Mouse (Mus musculus) kidney, embryonic 14.5 days (tissue): ENCODE data around the gene 1700001J03Rik. TPM values are rescaled to one million over a fixed set of nuclear protein-coding genes. Genes with fewer than 3 reads are reported as not detected.
"Not testable (repeated sequence)": the region's sequence is repeated elsewhere in the genome, so short reads cannot be mapped to it uniquely, and the experiment has no call there.

Experiments
- ATAC-seq: fragments of 200-750 bp; cut with Nextera tagmentation; 2 replicates; pipeline ENCODE4 v1.8.0; 2017; ENCODE audit warnings: moderate number of reproducible peaks, mild to moderate bottlenecking, moderate TSS enrichment, moderate library complexity; ENCODE audit not compliant: low FRiP score, low TSS enrichment
- H3K27ac ChIP-seq: fragments of 300-500 bp; sonication (generic); 2 replicates; pipeline ENCODE4 v1.5.1; 2014; ENCODE audit warnings: low read depth, mild to moderate bottlenecking, low read length, moderate library complexity, mixed read lengths
- H3K27me3 ChIP-seq: fragments of 300-500 bp; sonication (generic); 2 replicates; pipeline ENCODE4 v1.6.1; 2014; ENCODE audit warnings: mild to moderate bottlenecking, low read length; ENCODE audit not compliant: control insufficient read depth, insufficient read depth
- H3K36me3 ChIP-seq: fragments of 300-500 bp; sonication (generic); 2 replicates; pipeline ENCODE4 v1.6.1; 2014; ENCODE audit warnings: low read length, mixed read lengths; ENCODE audit not compliant: control insufficient read depth, insufficient read depth
- H3K4me1 ChIP-seq: fragments of 300-500 bp; sonication (generic); 2 replicates; pipeline ENCODE4 v1.6.1; 2014; ENCODE audit warnings: low read length, mixed read lengths; ENCODE audit not compliant: control insufficient read depth, insufficient read depth
- H3K4me2 ChIP-seq: fragments of 300-500 bp; sonication (generic); replicated peaks from 2 replicates; pipeline ENCODE4 v1.6.1; 2014; ENCODE audit warnings: low read depth, mild to moderate bottlenecking, low read length
- H3K4me3 ChIP-seq: fragments of 300-500 bp; sonication (generic); 2 replicates; pipeline ENCODE4 v1.5.1; 2014; ENCODE audit warnings: mild to moderate bottlenecking, low read length
- H3K9ac ChIP-seq: fragments of 300-500 bp; sonication (generic); 2 replicates; pipeline ENCODE4 v1.6.1; 2014; ENCODE audit warnings: low read depth, mild to moderate bottlenecking, low read length, moderate library complexity
- H3K9me3 ChIP-seq: fragments of 300-500 bp; sonication (generic); 2 replicates; pipeline ENCODE4 v1.6.1; 2016; ENCODE audit warnings: low read length; ENCODE audit not compliant: control insufficient read depth
- WGBS: fragments of 180-500 bp; shearing (Covaris S2); extraction: QIAGEN DNeasy Blood & Tissue Kit; methylation state at CpG from one replicate; pipeline ENCODE4 v1.1.7; 2014; 5-methylcytosine and 5-hydroxymethylcytosine counted together
- polyA plus RNA-seq: library from polyadenylated mRNA; unstranded; fragments of >200 nt; fragmentation: Nextera tagmentation; extraction: Ambion mirVana; gene quantifications from 2 replicates; pipeline ENCODE4 v1.2.1, GENCODE M21; 2014

The 1700001J03Rik gene
- polyA plus RNA-seq, 1 experiment from 2014 or later: not detected

GRCm38 (mm10) chr5:146193360-146193759 is 8.3 kb upstream of the 1700001J03Rik start:
- no peak overlapping the region for H3K27ac ChIP-seq
- no peaks in the 10 kb centered on the region for H3K9me3 ChIP-seq
- H3K9ac ChIP-seq: no peak overlapping the region
- no peaks in the 10 kb centered on the region for H3K27me3 ChIP-seq
- WGBS: 79% methylated on average over 8 of the region's 8 CpGs
- no peaks in the 10 kb centered on the region for H3K4me1 ChIP-seq
- H3K36me3 ChIP-seq: no peaks in the 10 kb centered on the region
- no peak overlapping the region for H3K4me3 ChIP-seq
- no peak overlapping the region for H3K4me2 ChIP-seq
- ATAC-seq: no peak

GRCm38 (mm10) chr5:146190501-146191269 is 5.6 kb upstream of the 1700001J03Rik start:
- Histone ChIP-seq H3K9ac (no peak overlapping the region), H3K36me3 (no peaks in the 10 kb centered on the region), H3K4me2 (no peak overlapping the region), H3K4me3 (no peak overlapping the region), H3K9me3 (no peaks in the 10 kb centered on the region), H3K27me3 (no peaks in the 10 kb centered on the region), H3K27ac (no peak overlapping the region), H3K4me1 (no peaks in the 10 kb centered on the region)
- ATAC-seq: no peak
- 60% methylated on average over 3 of the region's 3 CpGs for WGBS

GRCm38 (mm10) chr5:146190093-146190492 is 5.0 kb upstream of the 1700001J03Rik start:
- H3K27ac ChIP-seq: no peak overlapping the region
- no peak for ATAC-seq
- no peak overlapping the region for H3K4me2 ChIP-seq
- no peak overlapping the region for H3K9ac ChIP-seq
- 66% methylated on average over 4 of the region's 4 CpGs for WGBS
- no peaks in the 10 kb centered on the region for H3K36me3 ChIP-seq
- H3K4me1 ChIP-seq: no peaks in the 10 kb centered on the region
- no peak overlapping the region for H3K4me3 ChIP-seq
- H3K9me3 ChIP-seq: no peaks in the 10 kb centered on the region
- no peaks in the 10 kb centered on the region for H3K27me3 ChIP-seq

GRCm38 (mm10) chr5:146188712-146189111 is 3.6 kb upstream of the 1700001J03Rik start:
- 88% methylated on average over 7 of the region's 7 CpGs for whole genome bisulfite sequencing
- no peak for ATAC-seq
- no peaks in the 10 kb centered on the region for H3K9me3 ChIP-seq

GRCm38 (mm10) chr5:146188144-146188543 is 3.0 kb upstream of the 1700001J03Rik start:
- no peak overlapping the region for H3K27ac ChIP-seq
- H3K36me3 ChIP-seq: no peaks in the 10 kb centered on the region
- no peak overlapping the region for H3K9ac ChIP-seq
- H3K9me3 ChIP-seq: no peaks in the 10 kb centered on the region
- H3K4me3 ChIP-seq: no peak overlapping the region
- no peak overlapping the region for H3K4me2 ChIP-seq
- no peaks in the 10 kb centered on the region for H3K4me1 ChIP-seq
- WGBS: 86% methylated on average over 1 of the region's 1 CpGs
- ATAC-seq: no peak; the same call in 1 of the 2 replicates
- no peaks in the 10 kb centered on the region for H3K27me3 ChIP-seq

More at GRCm38 (mm10) chr5:146188712-146189111, 3.6 kb upstream of the 1700001J03Rik start:
- no peaks in the 10 kb centered on the region for H3K4me1 ChIP-seq
- no peaks in the 10 kb centered on the region for H3K36me3 ChIP-seq
- H3K27me3 ChIP-seq: no peaks in the 10 kb centered on the region
- no peak overlapping the region for H3K4me3 ChIP-seq
- no peak overlapping the region for H3K4me2 ChIP-seq
- H3K9ac ChIP-seq: no peak overlapping the region
- H3K27ac ChIP-seq: no peak overlapping the region

- not testable (repeated sequence) for H3K9me3 ChIP-seq
- WGBS: 25% methylated on average over 5 of the region's 5 CpGs
These were observed 2.3 kb upstream of the 1700001J03Rik start for GRCm38 (mm10) chr5:146187441-146187840.

GRCm38 (mm10) chr5:146172744-146173143 is 12.4 kb downstream of the 1700001J03Rik start:
- not testable (repeated sequence) for ATAC-seq

More at GRCm38 (mm10) chr5:146187441-146187840, 2.3 kb upstream of the 1700001J03Rik start:
- H3K4me2 ChIP-seq, H3K4me1 ChIP-seq, H3K27ac ChIP-seq, H3K4me3 ChIP-seq, H3K9ac ChIP-seq, ATAC-seq, H3K27me3 ChIP-seq, H3K36me3 ChIP-seq: not testable (repeated sequence)

GRCm38 (mm10) chr5:146170621-146171020 is 14.5 kb downstream of the 1700001J03Rik start, which contains the start of gene Gm6309:
Gene Gm6309 (minus strand): TSS chr5:146170721.
- H3K9me3 ChIP-seq, ATAC-seq, H3K4me3 ChIP-seq, H3K27me3 ChIP-seq, H3K4me1 ChIP-seq, H3K4me2 ChIP-seq, H3K9ac ChIP-seq, H3K36me3 ChIP-seq, H3K27ac ChIP-seq: not testable (repeated sequence)
- WGBS: 84% methylated on average over 2 of the region's 2 CpGs

More at GRCm38 (mm10) chr5:146172744-146173143, 12.4 kb downstream of the 1700001J03Rik start:
- H3K27me3 ChIP-seq, H3K36me3 ChIP-seq, H3K4me1 ChIP-seq, H3K27ac ChIP-seq, H3K9me3 ChIP-seq, H3K4me2 ChIP-seq, H3K4me3 ChIP-seq, H3K9ac ChIP-seq: not testable (repeated sequence)
- WGBS: 54% methylated on average over 4 of the region's 4 CpGs

- 94% methylated on average over 3 of the region's 3 CpGs for WGBS
- not testable (repeated sequence) for H3K4me2 ChIP-seq, H3K9me3 ChIP-seq, H3K36me3 ChIP-seq, ATAC-seq, H3K9ac ChIP-seq, H3K4me3 ChIP-seq, H3K27me3 ChIP-seq, H3K4me1 ChIP-seq, H3K27ac ChIP-seq
These were observed 24.7 kb downstream of the 1700001J03Rik start, which contains the start of gene Gm5565 for GRCm38 (mm10) chr5:146160439-146160838. Gene Gm5565 (minus strand): TSS chr5:146160539.
